Mouse (Mus musculus) gastrocnemius, adult 2 months (tissue): ENCODE data around the gene 2010111I01Rik. TPM values are rescaled to one million over a fixed set of nuclear protein-coding genes. Genes with fewer than 3 reads are reported as not detected.
"Not testable (repeated sequence)": the region's sequence is repeated elsewhere in the genome, so short reads cannot be mapped to it uniquely, and the experiment has no call there.

ENCODE experiments used
- DNase-seq: peaks from one replicate; pipeline ENCODE4 v3.0.0; 2022
- H3K27ac ChIP-seq: fragments of 200-600 bp; 2 replicates; pipeline ENCODE4 v1.8.1; 2022; ENCODE audit warnings: mild to moderate bottlenecking
- H3K4me3 ChIP-seq: fragments of 200-600 bp; 2 replicates; pipeline ENCODE4 v1.8.1; 2022; ENCODE audit warnings: mild to moderate bottlenecking, moderate library complexity
- CTCF ChIP-seq: fragments of 200-600 bp; IDR thresholded peaks from 2 replicates; pipeline ENCODE4 v1.8.1; 2022; ENCODE audit warnings: antibody characterized with exemption, mild to moderate bottlenecking, moderate library complexity
- intact Hi-C: fragments of 180-260 bp; cut with DNase I; formaldehyde crosslinking; loops from one replicate; pipeline ENCODE4 v1.15.1; 2025
- total RNA-seq, 2 experiments: library from RNA; stranded (reverse); gene quantifications; 2 replicates each; pipeline ENCODE4 v1.2.3; 2021

Gene 2010111I01Rik
- total RNA-seq, 2 experiments from 2014 or later = 56.8 to 61.4 TPM

DNA sequence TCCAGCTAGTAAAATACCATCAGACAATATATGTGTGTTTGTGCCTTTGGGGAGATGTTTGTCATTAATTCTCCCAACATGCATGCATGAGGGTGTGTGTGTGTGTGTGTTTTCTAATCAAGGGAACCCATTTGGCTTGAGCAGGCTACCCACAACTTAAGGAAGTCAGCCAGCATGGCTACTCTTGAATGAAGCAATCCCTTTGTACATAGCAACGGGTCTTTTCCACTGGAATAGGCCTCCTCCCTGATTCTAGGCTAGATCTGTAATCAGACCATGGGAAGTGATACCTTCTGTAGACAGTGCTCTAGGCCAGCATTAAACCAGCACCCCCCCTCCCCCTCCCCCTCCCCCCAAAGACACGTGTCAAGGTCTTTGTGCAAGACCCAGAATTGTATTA, 267.9 kb downstream of the 2010111I01Rik start:
- intact Hi-C loops = no loop called here

GRCm38 (mm10) chr13:63234520-63234919, 269.8 kb downstream of the 2010111I01Rik start:
- peak; percentile 41 for TF ChIP-seq CTCF
- intact Hi-C loops, H3K4me3 ChIP-seq, H3K27ac ChIP-seq, DNase-seq: not testable (repeated sequence)

More for the DNA sequence above, 267.9 kb downstream of the 2010111I01Rik start:
- TF ChIP-seq CTCF = no peak
- DNase-seq = no peak
- Histone ChIP-seq H3K4me3 (no peak overlapping the region), H3K27ac (no peak overlapping the region)

DNA sequence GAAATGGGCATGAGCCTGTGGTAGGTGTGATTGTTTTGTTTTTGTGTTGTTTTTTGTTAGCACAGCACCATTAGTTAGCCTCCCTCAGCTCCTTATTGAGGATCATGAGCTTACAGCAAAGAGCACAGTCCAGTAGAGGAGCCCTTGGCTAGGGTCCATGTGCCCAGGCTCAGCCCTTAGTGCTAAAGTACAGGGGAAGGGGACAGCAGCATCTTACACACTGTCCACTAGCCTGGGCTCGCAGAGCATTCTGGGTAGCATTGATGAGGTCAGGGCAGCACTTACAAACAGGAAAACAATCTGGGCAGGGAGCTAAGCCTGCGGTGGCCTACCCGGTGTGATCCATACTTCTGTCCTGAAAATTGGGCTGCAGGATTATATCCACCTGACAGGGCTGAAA, 270.9 kb downstream of the 2010111I01Rik start:
- no peak overlapping the region for H3K4me3 ChIP-seq
- peak overlapping the region; percentile 62 for H3K27ac ChIP-seq
- no peak for TF ChIP-seq CTCF
- no peak for DNase-seq
- intact Hi-C loops = loop anchor here (5.0 kb wide), 2 partner anchors 48 to 188 kb away; no protein-coding TSS in a partner anchor

DNA sequence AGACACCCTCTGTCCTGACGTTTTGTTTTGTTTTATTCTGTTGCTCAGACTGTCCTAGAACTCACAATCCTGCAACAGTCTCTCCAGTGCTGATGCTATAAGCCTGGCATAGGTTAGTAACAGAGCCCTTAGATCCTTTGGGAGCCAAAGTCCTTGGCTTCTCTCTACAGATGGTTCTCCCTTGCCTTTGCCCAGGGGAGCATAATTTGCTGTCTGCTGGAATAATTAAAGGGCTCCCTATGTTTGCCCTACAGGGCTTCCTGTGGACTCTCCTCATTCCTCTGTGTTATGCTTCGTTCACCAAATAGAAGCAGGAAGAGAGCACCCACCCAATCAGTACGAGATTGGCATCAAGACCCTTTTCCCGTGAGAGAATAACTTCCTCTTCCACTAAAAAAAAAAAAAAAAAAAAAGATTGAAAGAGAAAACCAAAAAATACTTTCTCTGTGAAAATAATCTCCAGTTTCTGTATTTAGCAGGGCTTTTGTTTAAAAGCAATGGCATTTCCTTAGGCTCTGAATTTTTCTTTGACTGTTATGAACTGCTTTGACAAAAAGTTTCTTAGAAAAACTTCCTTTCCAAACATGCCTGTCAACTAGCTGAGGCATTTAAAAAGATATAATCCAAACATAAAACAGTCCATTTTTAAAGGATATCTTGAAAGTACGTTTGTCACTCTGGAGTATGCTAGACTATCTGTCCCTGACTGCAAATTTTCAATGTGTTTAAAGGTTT, 271.6 kb downstream of the 2010111I01Rik start:
- no peak for DNase-seq
- TF ChIP-seq CTCF = no peak
- peak overlapping the region; percentile 62 for H3K27ac ChIP-seq
- H3K4me3 ChIP-seq = no peak overlapping the region
- intact Hi-C loops = loop anchor here (5.0 kb wide), 2 partner anchors 49 to 189 kb away; no protein-coding TSS in a partner anchor

- Histone ChIP-seq H3K4me3 (no peak overlapping the region), H3K27ac (no peak overlapping the region)
- no peak for TF ChIP-seq CTCF
- DNase-seq = no peak
- intact Hi-C loops = loop anchor here (5.0 kb wide), 2 partner anchors 51 to 191 kb away; no protein-coding TSS in a partner anchor
These were observed 273.4 kb downstream of the 2010111I01Rik start for GRCm38 (mm10) chr13:63238045-63238444.

GRCm38 (mm10) chr13:63239301-63239804, 274.7 kb downstream of the 2010111I01Rik start:
- H3K4me3 ChIP-seq = peak overlapping the region; percentile 99
- DNase-seq = no peak
- TF ChIP-seq CTCF = no peak
- peak overlapping the region; percentile 100 for H3K27ac ChIP-seq
- intact Hi-C loops = loop anchor here (5.0 kb wide), 2 partner anchors 52 to 192 kb away; no protein-coding TSS in a partner anchor

DNA sequence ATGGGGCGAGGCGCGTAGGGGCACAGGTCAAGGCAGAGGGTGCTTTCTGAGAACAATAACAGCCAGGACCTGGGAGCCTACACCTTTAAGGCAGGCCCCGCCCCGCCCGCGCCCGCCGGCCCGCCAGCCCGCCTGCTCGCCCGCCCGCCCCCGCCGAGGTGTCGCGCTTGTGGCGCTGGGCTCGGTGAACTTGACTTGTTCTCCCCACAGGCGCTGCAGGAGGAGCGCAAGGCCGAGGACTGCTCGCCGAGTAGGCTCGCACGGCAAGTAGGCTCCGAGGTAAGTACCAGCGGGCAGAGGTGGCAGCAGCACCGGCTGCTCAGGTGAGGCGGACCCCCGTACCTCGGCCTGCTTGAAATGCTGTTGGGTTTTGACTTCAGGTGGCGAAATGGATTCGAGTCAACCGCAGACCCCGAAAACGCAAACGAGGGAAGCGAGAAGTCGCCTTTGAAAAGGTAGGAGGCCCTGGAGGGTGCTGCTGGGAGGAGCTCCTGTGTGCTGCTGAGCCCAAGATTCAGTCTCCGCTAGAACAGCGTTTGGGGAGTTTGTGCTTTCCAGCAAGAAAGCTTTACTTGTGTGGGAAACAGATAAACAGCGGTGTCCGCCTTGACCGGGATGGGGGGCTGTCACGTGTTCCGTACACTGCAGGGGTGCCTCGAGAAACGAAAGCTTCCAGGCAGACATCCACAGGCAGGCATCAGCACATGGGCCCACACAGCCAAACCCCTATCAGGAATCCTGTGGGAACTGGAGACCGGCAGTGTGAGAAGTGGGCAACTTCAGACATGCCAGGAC, 275.4 kb downstream of the 2010111I01Rik start:
- intact Hi-C loops = loop anchor here (2.0 to 5.0 kb wide), 4 partner anchors 35 to 193 kb away; no protein-coding TSS in a partner anchor
- peak; percentile 95 for DNase-seq
- H3K4me3 ChIP-seq = peak overlapping the region; percentile 99
- peak overlapping the region; percentile 100 for H3K27ac ChIP-seq
- TF ChIP-seq CTCF = no peak

GRCm38 (mm10) chr13:63240835-63241234, 276.1 kb downstream of the 2010111I01Rik start:
- no peak for TF ChIP-seq CTCF
- DNase-seq = no peak
- intact Hi-C loops = loop anchor here (2.0 kb wide), 2 partner anchors 34 to 90 kb away; no protein-coding TSS in a partner anchor

DNA sequence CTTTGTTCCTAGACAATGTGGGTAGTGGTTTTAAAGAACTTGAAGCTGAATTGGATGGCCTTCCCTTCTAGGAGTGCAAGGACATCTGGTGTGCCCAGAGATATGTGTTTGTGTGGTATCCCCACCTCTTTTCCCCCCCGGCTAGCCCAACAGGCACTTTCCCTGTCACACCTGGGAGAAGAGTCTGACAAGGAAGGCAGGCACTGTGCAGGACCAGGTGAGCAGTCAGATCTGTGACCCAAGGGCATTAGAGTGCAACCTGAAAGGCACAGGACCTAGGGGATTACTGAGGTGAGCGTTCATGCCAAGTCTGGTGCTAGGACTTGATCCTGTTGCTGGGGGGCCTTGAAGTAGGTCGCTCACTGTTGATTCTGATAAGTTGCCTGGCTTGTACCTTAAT, 277.0 kb downstream of the 2010111I01Rik start:
- no peak for DNase-seq
- Histone ChIP-seq H3K27ac (peak overlapping the region; percentile 100), H3K4me3 (peak overlapping the region; percentile 99)
- intact Hi-C loops = loop anchor here (2.0 kb wide), 2 partner anchors 33 to 89 kb away; no protein-coding TSS in a partner anchor
- TF ChIP-seq CTCF = no peak

More at GRCm38 (mm10) chr13:63240835-63241234, 276.1 kb downstream of the 2010111I01Rik start:
- peak overlapping the region; percentile 99 for H3K4me3 ChIP-seq
- peak overlapping the region; percentile 100 for H3K27ac ChIP-seq

- Histone ChIP-seq H3K4me3 (peak overlapping the region; percentile 99), H3K27ac (peak overlapping the region; percentile 100)
- no peak for TF ChIP-seq CTCF
- intact Hi-C loops = no loop called here
- DNase-seq = peak; percentile 67
These were observed 277.9 kb downstream of the 2010111I01Rik start for GRCm38 (mm10) chr13:63242401-63243192.

DNA sequence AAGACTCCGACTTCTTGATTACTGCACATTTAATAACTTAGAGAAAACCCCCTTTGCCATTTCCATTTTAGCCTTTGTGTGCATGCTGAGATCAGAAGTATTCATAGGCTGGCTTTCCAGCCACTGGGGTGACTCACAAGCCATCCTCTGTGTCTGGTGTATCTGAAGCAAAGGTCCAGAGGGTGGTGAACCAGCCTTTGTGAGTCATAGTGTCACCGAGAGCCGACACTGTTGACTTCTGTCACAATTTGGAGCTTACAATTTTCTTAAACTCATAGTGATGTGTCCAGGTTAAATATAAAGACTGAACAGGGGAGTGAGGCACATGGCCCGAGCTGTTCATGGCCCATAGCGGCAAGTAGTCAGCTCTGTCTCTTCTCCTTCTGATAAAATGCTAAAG, 278.9 kb downstream of the 2010111I01Rik start:
- H3K27ac ChIP-seq = peak overlapping the region; percentile 100
- intact Hi-C loops = no loop called here
- TF ChIP-seq CTCF = no peak
- DNase-seq = no peak
- peak overlapping the region; percentile 99 for H3K4me3 ChIP-seq

GRCm38 (mm10) chr13:63244425-63244824, 279.7 kb downstream of the 2010111I01Rik start:
- no peak for DNase-seq
- TF ChIP-seq CTCF = no peak
- intact Hi-C loops = no loop called here
- Histone ChIP-seq H3K27ac (peak overlapping the region; percentile 100), H3K4me3 (peak overlapping the region; percentile 99)
